Mouse (Mus musculus) bone marrow macrophage, adult 2 months (primary cell): ENCODE data around the gene Gm43638.
"Not testable (repeated sequence)": the region's sequence is repeated elsewhere in the genome, so short reads cannot be mapped to it uniquely, and the experiment has no call there.

Experiments used
- CTCF ChIP-seq: IDR thresholded peaks from 2 replicates; pipeline ENCODE4 v1.5.1; 2012; ENCODE audit warnings: low read depth, mild to moderate bottlenecking, low read length, moderate library complexity
- POLR2A ChIP-seq: IDR thresholded peaks from 2 replicates; pipeline ENCODE4 v1.6.1; 2012; ENCODE audit warnings: mild to moderate bottlenecking, low read depth, low read length, borderline replicate concordance

DNA sequence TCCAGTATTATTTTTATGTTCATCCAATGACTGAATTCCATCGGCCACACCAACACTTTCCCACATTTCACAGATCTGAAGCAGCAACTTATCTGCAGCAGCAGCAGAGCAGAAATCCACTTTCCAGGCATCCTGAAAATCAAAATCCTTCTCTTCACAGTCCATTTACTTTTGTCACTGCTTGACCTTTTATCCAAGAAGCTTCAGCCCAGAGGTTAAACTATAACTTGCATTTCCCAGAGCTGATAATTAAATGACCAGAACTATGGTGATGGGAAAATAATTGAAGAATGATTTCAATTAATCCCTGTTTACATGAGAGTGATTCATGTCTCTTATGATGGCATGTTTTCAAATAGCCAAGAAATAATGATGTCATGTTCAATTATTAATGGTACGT is 62.6 kb downstream of the Gm43638 start, which contains the start of gene Ugt2b38:
- not testable (repeated sequence) for TF ChIP-seq CTCF, POLR2A
